Mouse (Mus musculus) small intestine, adult 2 months (tissue): Measurements from ENCODE around the gene Card11. TPM values are rescaled to one million over a fixed set of nuclear protein-coding genes. Genes with fewer than 3 reads are reported as not detected.

Experiments
- H3K27ac ChIP-seq: fragments of 200-500 bp; 2 replicates; pipeline ENCODE4 v1.5.1; 2012; ENCODE audit warnings: low read depth, low read length, control low read depth, inconsistent platforms; ENCODE audit not compliant: insufficient read depth
- H3K27me3 ChIP-seq: fragments of 200-500 bp; 2 replicates; pipeline ENCODE4 v1.6.1; 2012; ENCODE audit warnings: mild to moderate bottlenecking, moderate library complexity, low read length, inconsistent platforms; ENCODE audit not compliant: control insufficient read depth, insufficient read depth
- H3K36me3 ChIP-seq: fragments of 200-500 bp; 2 replicates; pipeline ENCODE4 v1.6.1; 2012; ENCODE audit warnings: mild to moderate bottlenecking, low read length, control low read depth, inconsistent platforms; ENCODE audit not compliant: control insufficient read depth, insufficient read depth
- H3K4me1 ChIP-seq: fragments of 200-500 bp; 2 replicates; pipeline ENCODE4 v1.6.1; 2012; ENCODE audit warnings: low read length, inconsistent platforms, mixed read lengths; ENCODE audit not compliant: control insufficient read depth, insufficient read depth, insufficient read length
- H3K4me3 ChIP-seq: fragments of 200-500 bp; 2 replicates; pipeline ENCODE4 v1.5.1; 2012; ENCODE audit warnings: low read depth, mild to moderate bottlenecking, control low read depth, inconsistent platforms, low read length, moderate library complexity
- CTCF ChIP-seq: fragments of 200-500 bp; IDR thresholded peaks from 2 replicates; pipeline ENCODE4 v1.5.1; 2012; ENCODE audit warnings: low read depth, mild to moderate bottlenecking, control low read depth, inconsistent platforms, low read length, moderate library complexity, mixed read lengths; ENCODE audit not compliant: insufficient replicate concordance, insufficient read length; ENCODE audit errors: extremely low read depth
- POLR2A ChIP-seq: fragments of 200-500 bp; IDR thresholded peaks from 2 replicates; pipeline ENCODE4 v1.6.1; 2012; ENCODE audit warnings: low read depth, mild to moderate bottlenecking, control low read depth, inconsistent platforms, low read length, moderate library complexity
- WGBS: fragments of 180-500 bp; shearing (Covaris S2); methylation state at CpG from one replicate; pipeline ENCODE4 v1.1.7; 2018; 5-methylcytosine and 5-hydroxymethylcytosine counted together
- polyA plus RNA-seq: library from polyadenylated mRNA; depleted of rRNA; stranded (reverse); fragments of >200 nt; gene quantifications from 2 replicates; pipeline ENCODE4 v1.2.3, GENCODE M21; 2012

The Card11 gene
- polyA plus RNA-seq, 1 experiment: 17.1 TPM

DNA sequence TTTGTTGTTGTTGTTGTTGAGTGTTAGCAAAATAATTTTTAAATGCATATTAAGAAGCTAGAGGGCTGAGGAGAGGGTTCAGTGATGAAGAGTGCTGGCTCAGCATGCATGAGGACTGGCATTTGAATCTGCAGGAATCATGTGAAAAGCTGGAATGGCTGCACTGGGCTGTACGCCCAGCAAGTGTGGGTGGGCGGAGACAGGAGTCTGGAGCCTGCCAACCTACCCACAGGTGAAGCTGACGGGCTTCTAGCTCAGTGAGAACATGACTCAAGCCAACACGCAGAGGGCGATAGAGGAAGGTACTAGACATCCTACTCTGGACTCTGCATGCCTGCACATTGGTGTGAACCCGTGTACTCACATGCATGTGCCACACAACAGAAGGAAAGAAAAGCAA, 41.2 kb downstream of the Card11 start:
- Histone ChIP-seq H3K36me3 (no peaks in the 10 kb centered on the region), H3K4me1 (peaks cover 3% of the 10 kb centered on the region; the same call in 1 of the 2 replicates), H3K27me3 (no peaks in the 10 kb centered on the region), H3K27ac (no peak overlapping the region), H3K4me3 (no peak overlapping the region)
- WGBS: 41% methylated on average over 6 of the region's 6 CpGs
- no peak for TF ChIP-seq POLR2A
- TF ChIP-seq CTCF: no peak

GRCm38 (mm10) chr5:140957106-140957505, 43.3 kb downstream of the Card11 start:
- Histone ChIP-seq H3K4me3 (no peak overlapping the region), H3K27ac (no peak overlapping the region), H3K27me3 (no peaks in the 10 kb centered on the region), H3K36me3 (no peaks in the 10 kb centered on the region), H3K4me1 (no peaks in the 10 kb centered on the region)
- 78% methylated on average over 4 of the region's 4 CpGs for WGBS
- no peak for TF ChIP-seq CTCF
- TF ChIP-seq POLR2A: no peak

GRCm38 (mm10) chr5:140955666-140956065, 44.7 kb downstream of the Card11 start:
- Histone ChIP-seq H3K27me3 (no peaks in the 10 kb centered on the region), H3K36me3 (no peaks in the 10 kb centered on the region), H3K4me3 (no peak overlapping the region), H3K27ac (no peak overlapping the region), H3K4me1 (no peaks in the 10 kb centered on the region)
- TF ChIP-seq CTCF: no peak
- no peak for TF ChIP-seq POLR2A
- WGBS: 83% methylated on average over 1 of the region's 1 CpGs

DNA sequence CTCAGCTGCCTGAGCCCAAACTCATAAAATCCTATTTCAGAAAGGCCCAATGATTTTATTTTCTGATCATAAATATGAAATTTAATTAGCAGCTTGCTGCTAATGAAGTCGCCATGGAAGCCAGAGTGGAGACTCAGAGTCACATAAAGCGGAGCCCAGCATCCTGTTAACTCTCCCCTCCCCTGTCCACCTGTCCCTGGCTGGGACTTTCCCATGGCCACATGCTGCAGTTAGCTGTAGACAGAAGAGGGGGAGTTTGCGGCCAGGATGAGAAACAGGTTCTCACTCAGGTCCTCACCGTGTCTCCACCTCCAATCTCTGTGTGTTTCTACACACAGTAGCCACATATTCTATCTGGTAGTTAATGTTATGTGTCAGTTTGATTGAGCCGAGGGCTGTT, 48.6 kb downstream of the Card11 start:
- WGBS: 74% methylated on average over 5 of the region's 5 CpGs
- Histone ChIP-seq H3K27ac (no peak overlapping the region), H3K27me3 (no peaks in the 10 kb centered on the region), H3K4me1 (peaks cover 9% of the 10 kb centered on the region; the same call in 1 of the 2 replicates), H3K36me3 (no peaks in the 10 kb centered on the region), H3K4me3 (no peak overlapping the region)
- TF ChIP-seq POLR2A (no peak), CTCF (no peak)

GRCm38 (mm10) chr5:140948009-140948408, 52.4 kb downstream of the Card11 start:
- Histone ChIP-seq H3K27me3 (no peaks in the 10 kb centered on the region), H3K27ac (peak overlapping the region; percentile 42), H3K4me1 (peaks cover 15% of the 10 kb centered on the region; the same call in 1 of the 2 replicates), H3K36me3 (no peaks in the 10 kb centered on the region), H3K4me3 (no peak overlapping the region)
- no peak for TF ChIP-seq POLR2A
- TF ChIP-seq CTCF: no peak
- WGBS: 59% methylated on average over 10 of the region's 10 CpGs

- Histone ChIP-seq H3K4me3 (no peak overlapping the region), H3K36me3 (no peaks in the 10 kb centered on the region), H3K4me1 (peaks cover 15% of the 10 kb centered on the region; the same call in 1 of the 2 replicates), H3K27me3 (no peaks in the 10 kb centered on the region), H3K27ac (no peak overlapping the region)
- TF ChIP-seq POLR2A (no peak), CTCF (no peak)
- 27% methylated on average over 6 of the region's 6 CpGs for WGBS
Observed at GRCm38 (mm10) chr5:140946034-140946433, 54.3 kb downstream of the Card11 start.

GRCm38 (mm10) chr5:140944382-140945125, 55.8 kb downstream of the Card11 start:
- H3K27me3 ChIP-seq: no peaks in the 10 kb centered on the region
- H3K4me3 ChIP-seq: no peak overlapping the region
- no peaks in the 10 kb centered on the region for H3K36me3 ChIP-seq
- WGBS: 75% methylated on average over 18 of the region's 18 CpGs
- no peak for TF ChIP-seq POLR2A
- no peak for TF ChIP-seq CTCF
- H3K27ac ChIP-seq: peak overlapping the region; percentile 59
- peaks cover 15% of the 10 kb centered on the region; the same call in 1 of the 2 replicates for H3K4me1 ChIP-seq

DNA sequence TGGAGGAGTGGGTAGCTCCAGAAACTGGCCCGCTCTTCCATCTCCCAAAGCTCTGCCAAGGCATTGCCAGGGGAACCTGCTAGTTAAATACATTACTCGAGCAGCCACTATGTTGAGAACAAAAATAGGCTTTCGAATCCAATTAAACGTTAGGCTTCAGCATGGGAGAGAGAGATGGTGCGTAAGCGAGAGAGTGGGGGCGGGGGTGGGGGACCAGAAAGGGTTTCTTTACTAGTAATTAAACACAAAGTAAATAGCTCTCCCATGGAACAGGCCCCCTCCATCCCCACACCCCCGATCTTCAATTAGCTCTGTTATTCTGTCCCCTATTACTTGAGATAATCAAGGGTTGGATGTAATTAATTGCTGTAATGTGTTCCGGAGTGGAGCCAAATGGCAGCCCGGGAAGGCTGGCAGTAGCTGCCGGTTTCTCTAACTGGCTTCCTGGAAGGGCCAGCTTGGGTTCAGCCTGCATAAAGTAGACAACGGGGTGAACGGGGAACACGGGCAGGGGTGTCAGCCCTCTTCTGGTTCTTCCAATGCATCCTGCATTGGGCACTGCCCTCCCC, 59.4 kb downstream of the Card11 start:
- Histone ChIP-seq H3K36me3 (no peaks in the 10 kb centered on the region), H3K4me3 (no peak overlapping the region), H3K27me3 (no peaks in the 10 kb centered on the region), H3K4me1 (peaks cover 3% of the 10 kb centered on the region; the same call in 1 of the 2 replicates), H3K27ac (no peak overlapping the region)
- 84% methylated on average over 14 of the region's 14 CpGs for WGBS
- TF ChIP-seq POLR2A (no peak), CTCF (no peak)
